Mouse (Mus musculus) layer of hippocampus, adult 8-10 months (tissue): Measurements from ENCODE around the gene Ovol2. TPM values are rescaled to one million over a fixed set of nuclear protein-coding genes. Genes with fewer than 3 reads are reported as not detected.

Experiments
- DNase-seq, 2 experiments: peaks; one replicate each; pipeline ENCODE4 v3.0.0; 2022; ENCODE audit warnings: low spot score in 2 of 2
- total RNA-seq, 4 experiments: library from RNA; stranded (reverse); gene quantifications; 2 replicates each; pipeline ENCODE4 v1.2.4; 2022

Gene Ovol2
- total RNA-seq, 4 experiments from 2014 or later = 1.7 to 3.3 (median 2.3) TPM

GRCm38 (mm10) chr2:144268446-144269305 lies 63.3 kb downstream of the Ovol2 start:
- no peak for DNase-seq

DNA sequence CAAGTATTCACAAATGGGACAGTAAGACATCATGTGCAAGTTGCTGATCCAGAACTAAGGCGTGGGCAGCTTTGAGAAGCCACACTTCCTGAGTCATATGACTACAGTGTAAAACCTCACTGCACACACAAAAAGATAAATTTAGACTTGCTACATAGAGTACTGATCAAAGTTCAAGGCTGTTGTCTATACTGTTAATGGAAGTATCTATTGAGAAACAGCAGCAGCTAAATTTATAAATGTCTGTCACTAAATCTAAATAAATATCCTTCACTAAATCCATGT lies 64.3 kb downstream of the Ovol2 start:
- DNase-seq = no peak

DNA sequence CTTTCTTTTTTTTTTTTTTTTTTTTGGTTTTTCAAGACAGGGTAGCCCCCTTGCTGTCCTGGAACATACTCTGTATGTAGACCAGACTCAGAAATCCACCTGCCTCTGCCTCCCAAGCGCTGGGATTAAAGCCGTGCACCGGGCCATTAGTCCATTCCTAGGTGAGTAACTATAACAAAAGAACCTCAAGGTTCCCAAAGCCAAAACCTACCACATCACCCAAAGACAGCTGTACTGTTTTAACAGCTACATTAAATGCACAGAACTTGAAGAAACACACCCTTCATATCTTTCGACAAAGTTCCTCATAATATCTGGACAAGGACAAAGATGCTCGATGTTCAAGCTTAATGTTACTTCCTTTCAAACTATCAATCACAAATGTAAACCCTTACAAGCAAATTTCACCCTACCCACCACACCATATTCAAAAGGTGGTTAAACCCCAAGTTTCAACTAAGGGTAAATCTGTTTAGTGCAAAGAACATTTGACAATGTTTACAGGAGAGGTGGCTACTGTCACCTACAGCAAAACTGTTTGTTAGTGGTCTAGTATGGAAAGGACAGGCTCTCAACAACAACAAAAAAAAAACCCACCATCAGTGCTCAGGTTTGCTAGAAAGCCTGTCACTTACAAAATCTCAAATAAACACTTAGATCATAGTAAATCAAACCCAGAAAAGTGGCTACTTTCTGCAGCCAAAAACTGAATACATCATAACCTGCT lies 64.8 kb downstream of the Ovol2 start:
- no peak for DNase-seq

DNA sequence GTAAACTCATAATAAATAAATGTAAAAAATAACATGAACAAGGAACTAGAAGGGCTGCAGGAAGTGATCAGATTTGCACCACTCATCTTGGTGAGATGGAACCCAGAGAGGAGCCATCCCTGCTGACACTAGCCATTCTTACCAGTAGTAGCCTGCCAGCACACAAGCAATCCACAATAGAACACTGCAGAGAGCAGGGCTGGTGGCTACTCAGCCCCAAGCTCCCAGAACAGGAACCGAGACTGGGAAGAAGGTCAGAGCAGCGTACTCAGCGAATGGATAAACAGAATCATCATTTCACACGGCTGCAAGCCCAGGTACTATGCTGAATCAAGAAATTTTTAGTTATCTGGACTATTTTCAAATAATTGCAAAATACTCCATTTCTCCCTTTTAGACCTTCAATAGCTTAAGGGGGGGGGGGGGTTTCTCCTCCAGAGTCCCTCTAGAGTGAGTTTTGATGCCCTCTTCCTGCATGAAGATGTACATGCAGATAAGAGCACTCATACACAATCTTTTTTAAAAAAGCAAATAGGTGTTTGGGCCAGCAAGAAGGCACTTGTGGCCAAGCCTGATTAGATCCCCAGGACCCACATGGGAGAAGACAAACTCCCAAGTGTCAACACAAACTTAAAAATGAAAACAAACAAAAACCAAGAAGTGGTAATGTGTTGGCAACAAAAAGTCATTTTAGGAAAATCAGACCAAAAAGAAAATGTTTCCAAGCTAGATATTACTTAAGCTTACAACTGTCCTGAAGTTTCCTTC lies 65.8 kb downstream of the Ovol2 start:
- DNase-seq = no peak

DNA sequence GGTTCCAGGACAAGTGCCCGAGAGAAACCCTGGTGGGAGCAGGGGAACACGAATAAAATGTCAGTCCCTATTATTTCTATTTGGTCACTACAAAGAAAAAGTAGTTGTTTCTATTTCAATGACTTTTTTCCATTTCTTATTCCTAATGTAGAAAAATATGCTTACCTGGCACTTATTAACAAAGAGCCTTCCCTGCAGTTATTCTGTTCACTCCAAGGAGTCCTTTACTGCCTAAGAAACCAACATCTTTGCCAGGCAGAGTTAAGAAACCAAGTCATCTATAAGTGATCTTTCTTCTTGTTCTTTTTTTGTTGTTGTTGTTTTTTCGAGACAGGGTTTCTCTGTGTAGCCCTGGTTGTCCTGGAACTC lies 66.8 kb downstream of the Ovol2 start:
- no peak for DNase-seq

DNA sequence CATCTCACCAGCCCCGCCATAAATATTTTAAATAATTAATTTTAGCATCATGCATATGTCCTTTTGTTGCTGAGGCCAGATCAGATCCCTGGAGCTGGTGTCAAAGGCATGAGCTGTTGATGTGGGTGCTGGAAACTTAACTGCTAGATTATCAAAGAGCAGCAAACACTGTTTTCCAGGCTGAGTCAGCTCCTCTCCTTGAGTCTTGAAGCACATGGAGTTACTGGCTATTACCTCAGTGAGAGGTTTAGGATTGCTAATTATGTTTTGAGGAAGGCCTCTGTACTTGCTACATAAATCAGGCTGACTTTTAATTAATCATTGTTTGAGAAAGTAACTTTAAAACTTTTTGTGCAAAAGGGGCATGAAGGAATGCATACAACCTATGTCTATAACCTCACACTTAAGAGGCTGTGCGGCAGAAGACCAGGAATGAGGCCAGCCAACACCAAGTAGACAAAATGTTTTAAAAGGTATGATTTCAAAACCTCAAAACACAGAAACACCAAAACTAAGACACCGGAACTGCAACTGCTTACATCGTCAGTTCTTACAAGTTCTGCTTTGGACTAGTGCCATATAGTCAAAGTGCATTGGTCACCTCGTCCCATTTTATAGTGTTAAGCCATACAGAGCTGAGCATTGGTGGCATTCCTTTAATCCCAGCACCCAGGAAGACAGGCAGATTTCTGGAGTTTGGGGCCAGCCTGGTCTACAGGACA lies 67.4 kb downstream of the Ovol2 start:
- DNase-seq = no peak

DNA sequence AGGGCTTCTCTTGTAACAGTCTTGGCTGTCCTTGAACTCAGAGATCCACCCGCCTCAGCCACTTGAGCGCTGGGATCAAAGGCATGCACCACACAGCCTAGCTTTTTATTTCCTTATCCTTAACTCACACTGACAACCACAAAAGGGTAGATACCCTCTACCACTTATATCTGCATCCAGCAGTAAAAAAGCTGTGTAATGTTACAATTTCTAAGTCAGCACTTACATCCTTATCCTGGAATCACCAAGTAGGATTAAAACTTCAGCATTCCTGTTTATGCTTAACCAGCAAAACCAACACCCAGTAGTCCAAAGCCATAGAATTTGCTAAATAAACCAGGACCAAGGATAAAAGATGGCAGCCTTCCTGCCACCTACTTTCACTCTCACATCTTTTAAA lies 69.1 kb downstream of the Ovol2 start:
- no peak for DNase-seq

Other genes with a start within 250 kb of the Ovol2 start
- gene Mgme1, start 61.5 kb downstream of the Ovol2 start, total RNA-seq = 1 to 10 TPM; 4.7 to 6.8 (median 5.5) TPM
- 10 to 100 TPM; 70.8 to 85.4 (median 76.0) TPM for gene Snx5, start 61.2 kb downstream of the Ovol2 start, total RNA-seq
- gene Kat14, start 36.8 kb upstream of the Ovol2 start, total RNA-seq = 10 to 100 TPM; 32.0 to 33.9 (median 32.8) TPM
- 10 to 100 TPM in 2 of 4 experiments, 1 to 10 TPM in 2; 6.6 to 12.0 (median 10.4) TPM for gene Pet117, start 36.9 kb upstream of the Ovol2 start, total RNA-seq
- gene Dzank1, start 195.3 kb upstream of the Ovol2 start, total RNA-seq = 100 to 1,000 TPM; 137 to 161 (median 153) TPM
- gene Polr3f, start 195.6 kb upstream of the Ovol2 start, total RNA-seq = 10 to 100 TPM; 26.1 to 30.2 (median 28.0) TPM
- 10 to 100 TPM; 25.5 to 28.4 (median 27.4) TPM for gene Rbbp9, start 218.7 kb upstream of the Ovol2 start, total RNA-seq
- gene Sec23b, start 224.1 kb upstream of the Ovol2 start, total RNA-seq = 10 to 100 TPM; 44.7 to 60.3 (median 50.8) TPM